Mouse (Mus musculus): ENCODE measurements around the gene Nrcam.

Gene Nrcam

GRCm38 (mm10) chr12:44521496-44521895 is 192.8 kb downstream of the Nrcam start:
- DNase-seq, result peak; percentile 47 to 63

DNA sequence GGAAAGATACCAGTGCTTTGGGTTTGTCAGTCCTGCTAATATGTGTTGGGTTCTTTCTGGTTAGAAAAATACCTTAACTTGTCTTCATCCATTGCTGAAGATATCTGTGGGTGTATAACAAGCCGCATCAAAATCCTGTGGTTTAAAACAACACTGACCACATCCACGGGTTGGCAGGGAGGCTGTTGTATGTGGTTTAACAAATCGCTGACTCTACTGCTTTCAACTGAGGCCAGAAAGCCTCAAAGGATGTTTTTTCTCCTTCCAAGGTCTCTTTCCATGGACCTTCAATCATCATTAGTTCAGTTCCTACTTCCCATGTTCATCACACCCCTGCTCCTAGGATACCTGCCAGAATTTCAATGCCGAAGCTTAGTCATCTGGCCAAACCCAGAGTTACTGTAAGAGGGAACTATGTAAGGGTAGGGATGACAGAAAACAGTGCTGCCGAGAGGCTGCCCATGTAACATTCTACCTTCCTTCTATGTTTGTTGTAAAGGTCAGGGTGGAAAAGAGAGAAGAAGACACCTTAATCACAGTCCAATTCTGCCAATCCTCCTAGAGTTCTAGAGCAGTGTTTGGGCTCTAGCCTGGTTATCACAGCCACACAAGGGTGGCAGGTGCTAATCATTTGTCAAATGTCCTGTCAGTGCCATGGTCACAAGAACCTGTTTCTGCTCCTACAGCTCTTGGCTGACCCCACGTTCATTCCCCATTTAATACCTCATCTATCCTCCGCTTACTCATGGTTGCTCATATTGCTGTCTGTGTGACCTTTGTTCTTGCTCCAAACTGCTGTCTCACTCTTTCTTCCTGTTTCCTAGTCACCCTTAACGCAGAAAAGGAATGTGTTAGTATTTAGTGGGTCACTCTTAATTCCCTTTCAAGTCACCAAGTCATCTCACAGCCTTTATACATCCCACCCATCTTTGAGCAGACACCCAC is 196.2 kb downstream of the Nrcam start:
- no peak for DNase-seq

DNA sequence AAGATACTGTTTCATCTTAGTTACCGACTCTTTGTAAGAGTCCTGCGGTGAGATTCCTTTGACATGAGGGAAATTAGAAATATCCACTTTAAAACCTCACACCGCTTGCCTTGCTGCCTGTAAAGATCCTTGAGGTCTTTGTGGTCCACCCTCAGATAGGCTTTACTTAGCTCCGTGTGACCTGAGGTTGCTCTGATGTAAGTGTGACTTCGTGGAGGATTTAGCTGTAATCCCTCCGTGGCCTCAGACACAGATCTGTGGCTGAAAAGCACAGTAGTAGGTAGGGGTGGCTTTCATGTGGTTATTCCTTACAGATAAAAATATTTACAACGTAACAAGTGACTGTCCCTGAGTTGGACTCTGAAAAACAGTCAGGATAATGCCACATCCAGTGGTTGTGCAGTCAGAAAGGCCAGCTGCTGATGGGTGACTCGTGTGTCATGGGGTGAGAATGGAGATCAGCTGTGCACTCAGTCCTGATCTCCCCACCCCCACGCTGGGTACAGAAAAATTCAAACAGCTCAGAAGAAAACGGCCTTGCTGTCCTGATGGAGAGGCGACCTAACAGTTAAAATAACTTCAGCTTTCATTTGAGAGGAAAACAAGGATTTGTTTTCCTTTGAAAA is 199.8 kb downstream of the Nrcam start:
- no peak for DNase-seq

GRCm38 (mm10) chr12:44532337-44533113 is 203.8 kb downstream of the Nrcam start:
- DNase-seq, result no peak

- no peak for DNase-seq
These were observed 205.5 kb downstream of the Nrcam start for GRCm38 (mm10) chr12:44534100-44534633.

- DNase-seq, result no peak
These were observed 206.9 kb downstream of the Nrcam start for GRCm38 (mm10) chr12:44535623-44536022.

- DNase-seq, result peak; percentile 94 to 96
These were observed 219.2 kb downstream of the Nrcam start for GRCm38 (mm10) chr12:44547721-44548369.

DNA sequence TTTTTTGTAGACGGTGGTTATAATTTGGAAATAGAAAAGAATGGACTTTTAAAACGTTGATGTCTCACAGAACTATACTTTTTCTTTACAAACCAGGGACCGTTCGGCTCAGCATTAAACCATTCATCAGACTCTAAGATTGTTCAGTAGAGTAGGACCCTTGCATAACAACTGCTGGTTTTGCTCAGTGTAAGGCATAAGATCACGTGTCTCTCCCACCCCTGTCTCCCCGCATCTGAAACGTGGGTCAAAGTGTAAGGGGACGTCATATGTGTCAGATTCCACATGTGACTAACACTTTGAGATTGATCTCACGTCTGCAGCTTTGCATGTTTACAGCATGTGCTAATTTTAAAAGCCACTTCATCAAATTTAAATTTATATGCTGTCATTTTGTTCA is 219.8 kb downstream of the Nrcam start:
- no peak for DNase-seq

DNA sequence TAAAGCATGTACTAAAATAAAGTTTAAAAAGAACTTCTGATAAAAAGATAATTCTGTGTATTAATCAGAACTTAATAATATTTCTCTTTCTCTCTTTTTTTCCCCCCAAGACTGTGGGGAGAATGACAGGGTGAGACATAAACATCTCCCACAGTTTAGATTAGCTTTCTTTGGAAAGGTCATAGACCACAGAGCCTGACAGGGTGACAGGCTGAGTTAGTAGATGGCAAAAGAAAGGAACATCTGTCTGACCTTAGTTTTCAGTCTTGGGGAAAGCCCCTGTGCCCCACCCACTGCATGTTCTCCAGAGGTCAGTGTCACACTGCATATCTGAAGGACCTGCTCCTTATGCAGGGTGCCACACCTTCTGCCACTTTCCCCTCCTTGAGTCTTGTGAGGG is 222.9 kb downstream of the Nrcam start:
- DNase-seq, result no peak

DNA sequence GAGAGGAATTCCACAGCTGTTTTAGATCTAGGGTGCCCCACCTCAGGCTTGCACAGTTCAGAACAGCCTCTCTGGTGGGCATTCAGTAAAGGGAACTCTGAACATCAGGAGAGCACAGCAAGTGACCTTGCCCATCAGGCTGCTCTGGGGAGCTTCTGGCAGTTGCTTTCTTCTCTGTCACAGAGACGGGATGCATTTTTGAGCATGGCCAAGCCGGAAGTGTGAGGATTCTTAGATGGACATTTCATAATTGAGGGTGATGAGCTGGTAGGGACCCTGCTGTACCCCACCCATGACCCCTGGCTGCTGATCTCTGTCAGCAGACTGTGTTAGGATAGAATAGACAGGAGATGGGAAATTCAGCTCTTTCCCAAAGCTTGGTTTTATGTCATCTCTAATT is 225.4 kb downstream of the Nrcam start:
- DNase-seq, result peak; percentile 16 to 52

DNA sequence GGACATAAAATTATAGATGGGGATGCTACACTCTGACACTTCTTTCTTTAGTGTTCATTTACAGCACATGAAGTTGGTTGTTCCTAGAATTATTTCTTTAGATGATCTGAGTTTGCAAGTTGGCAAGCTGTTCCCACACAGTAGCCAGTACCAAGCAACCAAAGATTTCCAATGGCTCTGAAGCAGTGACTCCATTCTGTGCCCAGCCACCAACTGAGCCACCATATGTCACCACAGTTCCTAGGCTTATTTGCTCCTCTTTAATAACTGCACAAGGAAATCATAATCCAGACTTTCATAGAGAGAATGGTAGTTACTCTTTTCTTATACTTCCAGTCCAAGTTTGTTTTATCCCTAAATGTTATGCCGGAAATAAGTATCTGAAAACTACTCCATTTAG is 226.1 kb downstream of the Nrcam start:
- peak; percentile 87 to 94 for DNase-seq

DNA sequence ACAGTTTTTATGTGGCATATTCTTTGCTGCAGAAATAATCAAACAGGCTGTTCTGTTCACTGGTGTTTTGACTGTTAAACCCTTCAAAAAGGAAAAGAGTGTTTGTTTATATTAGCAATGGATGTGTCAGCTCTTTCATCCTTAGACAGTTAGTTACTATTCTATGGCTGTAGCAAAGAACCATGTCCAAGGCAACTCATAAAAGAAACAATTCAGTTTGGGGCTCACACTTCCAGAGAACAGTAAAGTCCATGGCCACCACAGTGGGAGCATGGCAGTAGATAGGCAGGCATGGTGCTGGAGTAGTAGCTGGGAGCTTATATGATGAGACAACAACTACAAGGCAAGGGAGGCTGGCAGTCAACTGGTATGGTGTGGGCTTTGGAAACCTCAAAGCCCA is 231.3 kb downstream of the Nrcam start:
- DNase-seq, result no peak

GRCm38 (mm10) chr12:44570070-44570469 is 241.4 kb downstream of the Nrcam start:
- peak; percentile 41 to 47 for DNase-seq

- DNase-seq, result peak; percentile 41 to 61
These were observed 244.0 kb downstream of the Nrcam start for GRCm38 (mm10) chr12:44572664-44573063.

DNA sequence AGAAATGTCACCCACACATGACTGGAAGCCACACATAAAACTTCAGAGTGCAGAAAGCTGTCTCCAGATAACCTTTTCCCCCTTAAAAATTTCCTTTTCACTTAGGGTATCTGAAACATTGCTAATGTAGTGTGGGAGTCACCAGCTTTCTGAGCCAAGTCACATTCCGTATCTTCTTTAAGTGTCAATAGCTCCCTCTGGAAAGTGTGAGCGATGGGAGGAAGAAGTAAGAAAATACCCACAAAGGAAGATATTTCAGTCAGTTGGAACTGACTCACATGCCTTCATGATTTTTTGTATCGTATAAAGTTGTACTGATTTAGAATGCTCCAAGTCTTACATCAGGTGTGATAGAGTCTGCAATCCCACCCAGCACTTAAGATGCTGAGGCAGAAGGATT is 245.5 kb downstream of the Nrcam start:
- DNase-seq, result no peak

DNA sequence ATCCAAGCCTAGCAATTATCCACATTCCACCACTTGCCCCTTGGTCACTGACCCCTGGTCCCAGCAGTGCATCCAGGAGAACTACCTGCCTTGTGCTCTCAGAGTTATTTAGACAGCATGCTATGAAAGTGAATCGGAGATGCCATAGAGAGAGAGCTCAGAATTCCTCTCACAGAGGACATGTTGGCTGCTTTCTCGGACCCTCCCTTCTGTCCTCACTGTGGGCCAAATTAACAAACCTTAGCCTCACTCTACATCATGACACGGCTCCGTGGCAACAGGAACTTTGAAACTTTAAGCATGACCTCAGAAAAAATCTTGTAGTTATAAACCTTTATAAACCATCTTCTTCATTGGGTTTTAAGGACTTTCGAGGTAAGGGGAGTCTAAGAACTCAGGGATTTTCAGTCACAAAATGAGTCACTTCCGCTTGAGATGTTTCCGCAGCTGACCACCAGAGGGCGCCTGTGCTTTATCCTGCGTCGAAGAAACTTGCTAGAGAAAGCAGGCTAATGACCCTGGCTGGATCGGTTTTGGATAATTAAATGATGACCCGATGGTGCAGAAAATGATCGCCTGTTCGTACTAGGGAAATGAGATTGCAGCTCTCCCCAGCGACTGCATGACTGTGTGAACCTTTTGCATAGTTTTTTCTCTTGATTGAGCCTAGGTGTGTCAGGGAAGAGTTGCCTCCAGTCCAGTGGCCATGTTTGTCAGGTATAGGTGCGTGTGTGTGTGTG is 272.9 kb downstream of the Nrcam start:
- peak; percentile 86 to 91 for DNase-seq

DNA sequence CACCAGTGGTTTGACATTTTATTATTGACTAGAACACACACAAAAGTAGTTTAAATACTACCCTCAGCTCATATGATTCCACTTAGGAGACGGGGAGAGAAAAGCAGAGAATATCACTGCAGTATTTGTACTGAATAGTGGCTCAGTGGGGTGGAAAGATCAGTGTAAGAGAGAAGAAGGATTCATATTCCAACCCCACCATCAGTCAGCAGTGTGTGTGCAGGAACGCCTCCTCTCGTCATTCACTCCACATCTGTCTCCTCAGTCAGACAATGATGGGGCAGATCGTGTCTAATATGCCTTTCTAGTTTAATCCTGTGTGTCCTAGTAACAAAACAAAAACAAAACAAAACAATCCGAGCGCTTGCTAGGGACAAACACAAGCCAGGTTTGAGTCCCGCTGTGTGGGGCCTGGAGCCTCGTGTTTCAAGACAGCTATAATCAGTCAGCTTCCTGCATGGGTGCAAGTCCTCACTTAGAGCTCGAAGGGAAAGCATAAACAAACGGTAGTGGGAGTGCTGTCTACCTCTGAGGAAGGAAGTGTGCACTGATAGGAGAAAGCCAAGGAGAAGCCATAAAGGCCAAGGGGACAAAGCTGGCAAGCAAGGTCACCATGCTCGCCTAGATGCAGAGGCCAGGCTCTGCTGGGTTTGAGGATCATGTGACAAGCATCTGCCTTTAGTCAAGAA is 273.7 kb downstream of the Nrcam start:
- DNase-seq, result no peak

DNA sequence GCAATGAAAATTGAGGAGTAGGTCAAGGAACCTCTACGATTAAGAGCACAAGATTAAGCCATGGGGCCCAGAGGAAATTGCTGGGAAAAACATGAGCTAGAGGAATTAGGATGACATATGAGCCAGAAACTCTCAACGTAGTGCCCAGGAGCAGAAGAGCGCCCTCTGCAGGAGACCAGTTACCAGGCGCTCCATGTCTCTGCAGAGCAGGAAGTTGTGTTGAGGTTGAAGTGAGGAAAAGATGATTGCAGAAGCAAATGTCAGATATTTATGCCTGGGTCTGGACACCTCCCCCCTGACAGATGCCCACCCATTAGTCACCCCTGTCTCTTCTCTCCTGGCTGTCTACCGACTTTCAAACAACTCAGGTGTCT is 274.3 kb downstream of the Nrcam start:
- peak in 1 of 2 experiments; percentile 16 for DNase-seq

DNA sequence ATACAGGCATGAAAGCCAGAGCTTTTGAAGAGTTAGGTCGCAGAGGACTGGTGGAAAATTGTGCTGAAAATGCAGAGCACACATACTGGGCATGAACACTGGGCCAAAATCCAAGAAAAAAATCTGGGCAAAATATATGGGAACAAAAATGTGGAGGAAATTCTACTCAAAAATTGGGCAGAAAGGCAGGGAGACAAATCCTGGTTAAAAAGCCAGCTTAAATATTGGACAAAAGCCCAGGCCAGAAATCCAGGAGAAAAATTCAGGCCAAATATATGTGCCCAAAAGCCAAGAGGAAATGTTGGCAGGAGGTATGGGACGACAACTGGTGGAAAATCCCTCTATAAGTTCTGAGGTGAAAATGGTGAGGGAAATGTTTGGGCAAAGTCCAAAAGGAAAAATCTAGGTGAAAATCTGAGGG is 288.3 kb downstream of the Nrcam start:
- DNase-seq, result peak; percentile 9 to 67

DNA sequence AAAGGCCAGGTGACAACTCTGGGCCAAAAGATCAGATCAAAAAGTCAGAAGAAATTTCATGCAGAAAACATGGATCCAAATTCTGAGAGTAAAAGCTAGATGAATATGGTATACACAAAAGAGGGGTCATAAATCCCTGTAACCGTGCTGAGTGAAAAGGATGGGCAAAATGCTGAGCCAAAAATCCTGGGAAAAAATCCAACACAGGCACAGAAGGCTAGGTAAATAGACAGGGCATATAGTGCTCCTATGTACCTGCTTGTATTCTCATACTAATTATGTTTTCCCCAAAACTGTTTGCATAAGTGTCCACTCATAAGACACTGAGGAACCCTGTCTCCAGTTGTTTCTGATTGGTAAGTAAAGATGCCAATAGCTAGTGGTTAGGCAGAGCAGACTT is 288.8 kb downstream of the Nrcam start:
- peak; percentile 27 to 66 for DNase-seq

- DNase-seq, result no peak
These were observed 310.7 kb downstream of the Nrcam start for GRCm38 (mm10) chr12:44639341-44639921.
